Mouse (Mus musculus): ENCODE results near the gene Gm5089. TPM values are rescaled to one million over a fixed set of nuclear protein-coding genes. Genes with fewer than 3 reads are reported as not detected.

The Gm5089 gene
- polyA plus RNA-seq, 1 experiment from 2014 or later: not detected

- Histone ChIP-seq H3K9me3 (ENCODE audit: low read length) (no peaks in the 10 kb centered on the region), H3K9ac (replicated peaks; ENCODE audit: low read length) (no peak overlapping the region), H3K36me3 (ENCODE audit: insufficient read depth, low read length) (no peaks in the 10 kb centered on the region), H3K4me2 (replicated peaks; ENCODE audit: low read depth, low read length) (no peak overlapping the region), H3K4me1 (ENCODE audit: insufficient read depth, low read length) (no peaks in the 10 kb centered on the region), H3K4me3 (ENCODE audit: low read length) (no peak overlapping the region), H3K27me3 (ENCODE audit: insufficient read depth, low read length) (peaks cover 12% of the 10 kb centered on the region), H3K27ac (ENCODE audit: low read length) (no peak overlapping the region)
- no peak for ATAC-seq (ENCODE audit: low FRiP score, low TSS enrichment)
- WGBS: 87% methylated on average over 13 of the region's 13 CpGs
Observed at GRCm38 (mm10) chr14:122389684-122390370, 61.1 kb downstream of the Gm5089 start.

- WGBS: 39% methylated on average over 19 of the region's 19 CpGs
- Histone ChIP-seq H3K4me3 (ENCODE audit: low read length) (no peak overlapping the region), H3K27me3 (ENCODE audit: insufficient read depth, low read length) (peaks cover 17% of the 10 kb centered on the region), H3K4me1 (ENCODE audit: insufficient read depth, low read length) (no peaks in the 10 kb centered on the region), H3K9ac (replicated peaks; ENCODE audit: low read length) (no peak overlapping the region), H3K27ac (ENCODE audit: low read length) (no peak overlapping the region), H3K36me3 (ENCODE audit: insufficient read depth, low read length) (no peaks in the 10 kb centered on the region), H3K9me3 (ENCODE audit: low read length) (no peaks in the 10 kb centered on the region), H3K4me2 (replicated peaks; ENCODE audit: low read depth, low read length) (no peak overlapping the region)
- ATAC-seq (ENCODE audit: low FRiP score, low TSS enrichment): no peak
Observed at GRCm38 (mm10) chr14:122388431-122389031, 62.4 kb downstream of the Gm5089 start.

GRCm38 (mm10) chr14:122387781-122388180, 63.1 kb downstream of the Gm5089 start:
- ATAC-seq (ENCODE audit: low FRiP score, low TSS enrichment): no peak
- no peaks in the 10 kb centered on the region for H3K9me3 ChIP-seq (ENCODE audit: low read length)
- H3K4me2 ChIP-seq (replicated peaks; ENCODE audit: low read depth, low read length): no peak overlapping the region
- H3K4me3 ChIP-seq (ENCODE audit: low read length): no peak overlapping the region
- no peak overlapping the region for H3K27ac ChIP-seq (ENCODE audit: low read length)
- H3K27me3 ChIP-seq (ENCODE audit: insufficient read depth, low read length): peaks cover 17% of the 10 kb centered on the region
- H3K9ac ChIP-seq (replicated peaks; ENCODE audit: low read length): no peak overlapping the region
- H3K36me3 ChIP-seq (ENCODE audit: insufficient read depth, low read length): no peaks in the 10 kb centered on the region
- H3K4me1 ChIP-seq (ENCODE audit: insufficient read depth, low read length): no peaks in the 10 kb centered on the region
- 88% methylated on average over 5 of the region's 5 CpGs for WGBS

DNA sequence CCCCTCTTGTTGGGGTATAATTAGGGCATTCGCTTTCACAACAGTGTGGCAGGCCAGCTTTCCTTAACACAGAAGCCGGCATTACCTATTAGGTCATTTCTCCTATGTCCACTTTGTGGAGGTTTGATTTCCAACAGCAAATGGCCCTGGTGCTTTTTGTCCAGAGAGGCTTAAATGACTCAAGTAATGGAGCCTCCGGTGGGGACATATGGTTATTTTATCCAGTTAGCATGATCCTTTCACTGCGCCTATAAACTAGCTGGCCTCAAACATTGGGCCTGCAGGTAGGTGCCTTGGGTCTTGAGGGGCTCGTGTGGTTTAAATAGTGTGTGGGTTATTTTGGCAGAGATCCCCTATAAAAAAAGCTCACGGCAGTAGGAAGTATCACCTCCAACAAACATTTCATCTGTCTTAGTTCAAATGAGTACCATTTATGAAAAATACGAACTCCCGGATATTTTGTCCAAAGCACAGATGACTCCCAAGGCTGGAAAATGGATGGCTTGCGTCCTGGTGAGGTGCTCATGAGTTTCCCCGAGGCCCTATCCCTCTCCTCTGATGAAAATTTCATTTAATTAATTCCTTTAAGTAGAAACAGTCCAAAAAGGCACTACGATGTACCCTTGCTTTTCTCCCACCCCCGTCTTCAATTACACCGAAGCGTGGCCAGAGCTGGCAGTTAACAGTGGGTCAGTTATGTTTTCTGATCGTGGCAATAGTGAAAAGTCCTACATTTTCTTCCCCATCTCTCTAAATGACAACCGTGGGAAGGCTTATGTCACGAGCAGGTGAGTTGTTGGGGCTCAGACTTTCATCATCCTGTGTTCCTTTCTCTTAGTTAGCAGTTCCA, 64.4 kb downstream of the Gm5089 start:
- no peak for ATAC-seq (ENCODE audit: low FRiP score, low TSS enrichment)
- H3K9ac ChIP-seq (replicated peaks; ENCODE audit: low read length): no peak overlapping the region
- no peaks in the 10 kb centered on the region for H3K36me3 ChIP-seq (ENCODE audit: insufficient read depth, low read length)
- no peak overlapping the region for H3K4me3 ChIP-seq (ENCODE audit: low read length)
- H3K4me1 ChIP-seq (ENCODE audit: insufficient read depth, low read length): no peaks in the 10 kb centered on the region
- no peak overlapping the region for H3K4me2 ChIP-seq (replicated peaks; ENCODE audit: low read depth, low read length)
- 89% methylated on average over 17 of the region's 17 CpGs for WGBS
- H3K27ac ChIP-seq (ENCODE audit: low read length): no peak overlapping the region
- H3K27me3 ChIP-seq (ENCODE audit: insufficient read depth, low read length): peaks cover 17% of the 10 kb centered on the region
- no peaks in the 10 kb centered on the region for H3K9me3 ChIP-seq (ENCODE audit: low read length)

DNA sequence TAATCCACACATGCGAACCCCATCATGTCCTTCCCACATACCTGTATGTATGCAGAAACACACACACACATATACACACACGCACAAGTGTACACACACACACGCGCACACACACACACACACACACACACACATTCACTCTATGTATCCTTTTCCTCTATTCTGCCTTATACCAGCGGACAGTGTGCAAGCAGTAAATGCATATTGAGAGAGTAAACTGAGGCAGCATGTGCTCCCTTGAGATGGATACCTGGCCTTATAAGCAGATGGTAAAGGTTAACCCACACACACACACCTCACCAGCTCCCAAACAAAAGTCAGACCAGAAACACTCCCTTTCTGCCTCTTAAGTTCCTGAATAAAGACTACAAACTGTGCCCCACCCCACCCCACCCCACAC, 65.2 kb downstream of the Gm5089 start:
- Histone ChIP-seq H3K9ac (replicated peaks; ENCODE audit: low read length) (no peak overlapping the region), H3K4me2 (replicated peaks; ENCODE audit: low read depth, low read length) (no peak overlapping the region), H3K27me3 (ENCODE audit: insufficient read depth, low read length) (peaks cover 17% of the 10 kb centered on the region), H3K4me3 (ENCODE audit: low read length) (no peak overlapping the region), H3K36me3 (ENCODE audit: insufficient read depth, low read length) (no peaks in the 10 kb centered on the region), H3K9me3 (ENCODE audit: low read length) (no peaks in the 10 kb centered on the region), H3K4me1 (ENCODE audit: insufficient read depth, low read length) (no peaks in the 10 kb centered on the region), H3K27ac (ENCODE audit: low read length) (no peak overlapping the region)
- 85% methylated on average over 5 of the region's 5 CpGs for WGBS
- ATAC-seq (ENCODE audit: low FRiP score, low TSS enrichment): no peak

GRCm38 (mm10) chr14:122385238-122385534, 65.7 kb downstream of the Gm5089 start:
- Histone ChIP-seq H3K36me3 (ENCODE audit: insufficient read depth, low read length) (no peaks in the 10 kb centered on the region), H3K27ac (ENCODE audit: low read length) (no peak overlapping the region), H3K27me3 (ENCODE audit: insufficient read depth, low read length) (peaks cover 17% of the 10 kb centered on the region), H3K9me3 (ENCODE audit: low read length) (no peaks in the 10 kb centered on the region), H3K4me3 (ENCODE audit: low read length) (no peak overlapping the region), H3K9ac (replicated peaks; ENCODE audit: low read length) (no peak overlapping the region), H3K4me2 (replicated peaks; ENCODE audit: low read depth, low read length) (no peak overlapping the region), H3K4me1 (ENCODE audit: insufficient read depth, low read length) (no peaks in the 10 kb centered on the region)
- ATAC-seq (ENCODE audit: low FRiP score, low TSS enrichment): no peak
- WGBS: 66% methylated on average over 3 of the region's 3 CpGs

Other genes starting within 250 kb of the Gm5089 start
- gene Zic5, start 14.6 kb upstream of the Gm5089 start, polyA plus RNA-seq (2015; fragmentation: Nextera tagmentation; extraction: Ambion mirVana): 0.06 and 0.14 TPM in 2 replicates
- not detected in 2 replicates for gene Zic2, start 24.3 kb upstream of the Gm5089 start, polyA plus RNA-seq (2015; fragmentation: Nextera tagmentation; extraction: Ambion mirVana)
- gene Gm10837, start 39.5 kb upstream of the Gm5089 start, polyA plus RNA-seq (2015; fragmentation: Nextera tagmentation; extraction: Ambion mirVana): not detected in 2 replicates
- 29.7 and 30.7 TPM in 2 replicates for gene Pcca, start 83.2 kb upstream of the Gm5089 start, polyA plus RNA-seq (2015; fragmentation: Nextera tagmentation; extraction: Ambion mirVana)

Data from kidney, embryonic 16.5 days (tissue).